Mouse (Mus musculus) urinary bladder, postnatal 14 days (tissue): ENCODE measurements around the gene Psmg3.

ENCODE experiments used
- DNase-seq: peaks from one replicate; pipeline ENCODE4 v3.0.0; 2021; ENCODE audit warnings: low spot score

Gene Psmg3

DNA sequence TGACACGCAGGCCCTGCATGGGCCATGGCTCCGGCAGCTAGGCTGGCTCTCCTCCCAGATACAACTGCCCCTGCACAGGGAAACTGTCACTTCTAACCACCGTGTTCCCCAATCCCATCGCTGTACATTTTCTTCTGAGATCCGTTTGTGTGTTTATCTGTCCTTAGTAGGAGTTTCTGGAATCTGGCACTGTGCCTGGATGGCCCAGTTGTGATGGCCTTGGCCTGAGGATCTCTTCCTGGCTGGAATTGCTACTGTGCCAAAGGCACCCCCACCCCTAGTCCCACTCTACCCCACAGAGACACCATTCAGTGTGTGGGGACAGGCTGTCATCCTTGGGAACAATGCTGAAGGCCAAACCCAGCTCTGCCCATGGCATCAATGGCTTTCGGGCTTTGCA, 10.7 kb downstream of the Psmg3 start:
- DNase-seq: no peak

DNA sequence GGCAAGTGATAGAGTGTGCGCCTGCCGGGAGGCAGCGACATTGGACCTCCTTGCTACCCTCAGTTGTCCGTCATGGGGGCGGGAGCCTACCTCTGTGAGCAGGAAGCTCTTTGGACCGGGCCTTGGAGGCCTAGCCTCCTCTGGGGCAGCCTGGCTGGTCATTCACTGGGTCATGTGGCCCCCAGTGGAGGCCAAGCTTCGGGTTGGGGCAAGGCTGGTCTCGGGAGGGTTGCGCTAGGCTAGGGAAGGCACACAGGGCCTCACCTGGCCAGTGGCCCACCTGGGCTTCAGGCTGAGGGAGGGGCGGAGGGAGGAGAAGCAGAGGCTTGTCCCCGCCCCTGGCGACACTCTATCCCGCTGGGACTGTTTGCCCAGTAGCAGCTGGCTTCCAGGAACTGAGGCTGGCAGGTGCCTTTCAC, 12.7 kb downstream of the Psmg3 start:
- peak; percentile 71 for DNase-seq

GRCm38 (mm10) chr5:139813126-139813490, 13.6 kb downstream of the Psmg3 start:
- DNase-seq: no peak

GRCm38 (mm10) chr5:139812398-139813125, 14.1 kb downstream of the Psmg3 start:
- no peak for DNase-seq

DNA sequence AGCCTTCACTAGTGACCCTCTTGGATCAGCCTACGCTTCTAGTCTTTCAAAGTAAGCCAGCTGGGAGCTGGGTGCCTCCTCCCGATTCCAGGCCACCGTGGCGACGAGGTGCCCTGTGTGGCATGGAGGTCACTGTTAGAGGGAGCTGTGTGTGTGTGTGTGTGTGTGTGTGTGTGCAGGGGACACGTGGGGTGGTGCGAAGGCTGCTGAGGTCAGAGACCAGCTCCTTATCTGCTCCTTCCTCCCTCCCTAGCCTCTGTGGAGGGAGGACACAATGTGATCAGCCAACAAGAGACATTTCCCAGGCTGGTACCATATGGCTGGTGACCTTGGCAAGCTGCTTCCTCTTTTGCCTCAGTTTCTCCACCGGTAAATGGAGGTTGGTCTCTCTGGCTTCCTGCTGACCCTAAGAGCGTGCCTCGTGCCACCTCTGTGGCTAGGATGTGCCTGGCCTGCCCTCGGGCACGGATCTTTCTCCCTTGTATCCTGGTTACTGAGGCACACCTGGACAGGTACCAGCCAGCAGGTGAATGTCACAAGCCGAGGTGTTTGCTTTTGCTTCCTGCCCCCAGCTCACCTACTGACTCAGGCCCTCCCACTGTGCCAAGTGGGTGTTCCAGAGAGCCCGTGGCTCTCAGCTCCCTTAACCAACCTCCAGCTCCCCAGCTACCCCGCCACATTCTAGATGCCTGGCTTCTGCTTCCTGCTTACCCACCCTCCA, 14.8 kb downstream of the Psmg3 start:
- no peak for DNase-seq

GRCm38 (mm10) chr5:139809397-139809796, 17.3 kb downstream of the Psmg3 start:
- no peak for DNase-seq

- DNase-seq: no peak
Measured at GRCm38 (mm10) chr5:139805924-139806323, 20.8 kb downstream of the Psmg3 start.

- DNase-seq: no peak
Measured at GRCm38 (mm10) chr5:139804573-139805111, 22.0 kb downstream of the Psmg3 start.

GRCm38 (mm10) chr5:139804107-139804551, 22.6 kb downstream of the Psmg3 start:
- DNase-seq: no peak

- DNase-seq: peak; percentile 71
Measured at GRCm38 (mm10) chr5:139803601-139804102, 23.0 kb downstream of the Psmg3 start.

GRCm38 (mm10) chr5:139803165-139803564, 23.5 kb downstream of the Psmg3 start:
- no peak for DNase-seq

DNA sequence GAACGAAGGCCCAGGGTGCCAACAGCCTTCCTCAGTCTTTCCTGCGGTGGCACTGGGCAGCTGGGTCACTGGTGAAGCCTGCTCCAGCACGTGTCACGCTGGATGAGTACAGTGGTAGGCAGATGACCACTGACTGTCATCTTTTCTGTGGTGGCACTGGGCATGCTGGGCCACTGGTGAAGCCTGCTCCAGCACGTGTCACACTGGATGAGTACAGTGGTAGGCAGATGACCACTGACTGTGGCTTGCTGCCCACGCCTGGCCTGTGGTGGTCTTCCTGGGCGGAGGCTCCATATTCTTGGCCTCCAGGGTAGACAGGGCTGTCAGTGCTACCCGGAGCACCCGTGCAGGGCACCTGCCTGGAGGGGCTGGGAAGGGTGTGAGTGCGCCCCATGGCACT, 24.8 kb downstream of the Psmg3 start:
- DNase-seq: no peak

- no peak for DNase-seq
Measured at GRCm38 (mm10) chr5:139801231-139801630, 25.5 kb downstream of the Psmg3 start.

DNA sequence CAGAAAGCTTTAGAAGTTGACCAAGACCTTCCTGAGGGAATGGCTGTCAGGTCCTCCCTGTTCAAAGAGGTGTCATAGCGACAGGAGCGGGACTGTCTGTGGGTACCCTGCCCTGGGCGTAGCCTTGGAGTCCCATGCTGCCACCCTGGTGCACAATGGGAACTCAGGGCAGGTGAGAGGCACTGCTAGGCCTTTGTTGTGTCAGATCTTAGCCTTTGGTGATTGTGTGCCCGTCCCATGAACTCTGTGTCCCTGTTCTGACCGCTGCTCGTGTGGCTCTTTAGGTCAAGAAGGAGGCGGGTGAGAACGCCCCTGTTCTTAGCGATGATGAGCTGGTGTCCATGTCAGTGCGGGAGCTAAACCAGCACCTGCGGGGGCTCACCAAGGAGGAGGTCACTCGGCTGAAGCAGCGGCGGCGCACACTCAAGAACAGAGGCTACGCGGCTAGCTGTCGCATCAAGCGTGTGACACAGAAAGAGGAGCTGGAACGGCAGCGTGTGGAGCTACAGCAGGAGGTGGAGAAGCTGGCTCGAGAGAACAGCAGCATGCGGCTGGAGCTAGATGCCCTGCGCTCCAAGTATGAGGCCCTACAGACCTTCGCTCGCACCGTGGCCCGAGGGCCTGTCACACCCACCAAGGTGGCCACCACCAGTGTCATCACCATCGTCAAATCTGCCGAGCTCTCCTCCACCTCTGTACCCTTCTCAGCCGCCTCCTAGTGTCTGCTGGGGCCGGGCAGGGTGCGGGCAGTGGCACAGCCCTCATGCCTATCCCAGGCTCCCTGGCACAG, 26.7 kb downstream of the Psmg3 start:
- no peak for DNase-seq

DNA sequence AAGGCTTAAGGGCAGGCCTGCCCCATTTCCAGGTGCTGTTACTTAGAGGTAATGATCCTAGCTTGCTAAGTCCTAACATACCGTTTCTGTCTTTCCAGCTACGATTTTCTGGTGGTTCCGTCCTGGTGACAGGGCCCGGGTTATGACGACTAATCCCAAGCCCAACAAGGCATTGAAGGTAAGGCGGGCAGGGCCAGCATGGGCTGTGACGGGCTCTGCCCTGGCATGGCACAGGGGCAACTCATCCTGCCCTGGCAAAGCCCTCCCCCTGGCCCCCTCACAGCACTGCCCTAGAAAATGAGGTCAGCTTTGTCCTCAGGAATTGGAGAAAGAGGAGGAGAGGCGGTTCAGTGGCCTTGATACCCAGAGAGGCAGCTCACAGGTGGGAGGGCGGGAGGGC, 27.6 kb downstream of the Psmg3 start:
- no peak for DNase-seq

DNA sequence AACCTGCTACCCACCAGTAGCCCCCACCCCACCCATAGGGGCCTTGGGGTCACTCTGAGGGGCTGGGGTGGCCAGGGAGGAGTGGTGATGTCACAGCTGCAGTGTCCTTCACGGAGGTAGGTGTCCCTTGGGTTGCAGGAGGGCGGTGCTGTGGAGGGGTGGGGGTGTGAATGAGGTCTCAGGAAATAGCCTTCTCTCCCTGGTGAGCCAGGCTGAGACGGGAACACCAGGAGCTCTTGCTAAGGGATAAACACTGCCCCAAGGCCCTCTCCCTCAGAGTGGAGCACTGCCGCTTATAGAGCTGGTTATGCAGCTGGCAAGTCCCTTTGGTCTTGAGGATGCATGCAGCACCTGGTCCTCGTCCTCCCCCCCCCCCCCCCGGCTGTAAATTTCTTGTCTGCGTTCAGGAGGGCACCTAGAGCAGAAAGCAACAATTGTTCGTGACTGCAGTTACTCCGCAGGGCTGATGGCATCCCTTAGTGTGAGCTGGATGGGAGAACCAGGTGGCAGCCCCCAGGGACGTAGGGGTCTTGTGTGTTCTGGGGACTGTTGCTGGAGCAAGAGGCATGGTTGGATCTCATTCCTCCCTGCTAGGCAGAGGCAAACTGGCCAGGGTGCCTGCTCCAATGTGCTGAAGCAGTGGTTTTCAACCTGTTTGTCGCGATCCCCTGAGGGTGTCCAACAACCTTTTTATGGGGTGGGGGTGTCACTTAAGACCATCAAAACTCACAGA, 28.4 kb downstream of the Psmg3 start:
- no peak for DNase-seq

DNA sequence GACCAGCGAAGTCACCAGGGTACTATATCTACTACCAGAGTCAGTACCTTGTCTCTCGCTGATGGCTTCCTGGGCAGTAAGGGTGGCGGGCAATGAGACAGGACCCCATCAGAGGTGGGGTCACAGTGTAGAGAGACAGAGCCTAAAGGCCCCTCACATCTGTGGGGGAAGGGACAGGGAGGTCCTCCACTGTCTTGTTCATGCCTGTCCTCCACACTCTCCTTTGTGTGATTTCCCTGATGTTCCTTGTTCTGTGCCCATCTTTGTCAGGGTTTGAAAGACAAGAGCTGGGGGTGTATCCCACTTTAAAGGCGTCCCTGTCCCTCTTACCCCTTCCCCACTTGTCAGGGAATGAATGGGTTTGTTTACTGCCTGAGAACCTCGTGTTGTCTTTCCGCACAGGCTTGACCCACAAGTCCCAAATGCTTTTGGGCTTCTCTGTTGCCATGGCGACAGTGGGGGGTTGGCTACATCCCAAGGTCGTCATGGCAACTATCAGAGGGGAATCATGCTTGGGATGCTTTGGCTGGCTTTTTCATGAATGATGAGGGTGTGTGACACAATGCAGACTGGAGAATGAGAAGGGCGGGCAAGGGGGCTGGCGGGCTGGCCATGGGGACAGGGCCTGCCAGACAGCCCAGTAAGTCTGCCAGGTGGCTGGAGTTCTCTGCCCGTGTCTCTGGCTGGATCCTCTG, 29.1 kb downstream of the Psmg3 start:
- DNase-seq: peak; percentile 86

DNA sequence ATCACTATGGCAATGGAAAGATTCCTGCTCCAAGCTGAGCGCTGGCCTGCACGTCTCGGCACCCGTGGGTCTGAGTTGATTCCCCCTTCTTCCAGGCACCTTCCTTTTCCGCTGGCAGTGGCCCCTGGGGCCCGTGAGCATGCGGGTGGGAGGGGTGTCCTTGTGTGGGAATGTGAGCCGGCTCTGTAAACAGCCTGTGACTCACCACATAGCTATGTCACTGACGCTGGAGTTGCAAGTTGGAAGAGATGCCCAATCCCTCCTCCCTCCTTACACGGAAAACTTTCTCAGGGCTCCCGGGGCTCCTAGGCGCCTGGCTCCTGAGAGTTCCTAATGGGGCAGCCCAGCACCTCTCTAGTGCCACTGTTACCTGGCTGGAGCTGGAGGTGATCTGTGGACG, 29.8 kb downstream of the Psmg3 start:
- peak; percentile 94 for DNase-seq

GRCm38 (mm10) chr5:139796001-139796620, 30.6 kb downstream of the Psmg3 start:
- DNase-seq: peak; percentile 69

- peak; percentile 43 for DNase-seq
Measured at GRCm38 (mm10) chr5:139794938-139795337, 31.7 kb downstream of the Psmg3 start.

DNA sequence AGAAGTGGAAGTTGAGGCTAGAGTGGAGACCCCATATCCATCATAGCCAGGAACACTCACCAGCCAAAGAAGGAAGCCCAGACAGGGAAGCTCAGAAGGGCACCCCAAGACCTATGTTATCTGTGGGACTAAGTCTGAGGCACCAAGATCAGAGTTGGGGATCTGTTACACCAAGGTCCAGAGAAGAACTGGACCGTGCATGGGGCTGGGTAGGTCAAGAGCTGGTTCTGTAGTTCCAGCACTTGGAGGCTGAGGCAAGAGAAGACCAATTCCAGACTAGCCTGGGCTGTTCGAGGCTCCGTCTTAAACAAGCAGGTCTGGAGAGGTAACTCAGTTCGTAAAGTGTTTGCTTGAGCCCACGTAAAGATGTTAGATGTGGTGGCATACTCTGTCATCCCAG, 32.5 kb downstream of the Psmg3 start:
- DNase-seq: no peak
